Mouse (Mus musculus) heart, postnatal 4 days (tissue): ENCODE measurements around the gene Neu2. TPM values are rescaled to one million over a fixed set of nuclear protein-coding genes. Genes with fewer than 3 reads are reported as not detected.

ENCODE experiments used
- total RNA-seq, 2 experiments: library from RNA; stranded (reverse); gene quantifications; 2 replicates each; pipeline ENCODE4 v1.2.3; 2021

Neu2 gene
- total RNA-seq, 2 experiments from 2014 or later, result not detected

Other genes with a start within 250 kb of the Neu2 start
- 1 to 10 TPM; 2.6 to 3.0 TPM for gene Efhd1, start 245.5 kb upstream of the Neu2 start, total RNA-seq
- gene Gigyf2, start 182.9 kb upstream of the Neu2 start, total RNA-seq, result 10 to 100 TPM; 46.6 to 46.9 TPM
- not detected for gene Kcnj13, start 115.2 kb upstream of the Neu2 start, total RNA-seq
- not detected for gene Snorc, start 39.6 kb upstream of the Neu2 start, total RNA-seq
- gene Ngef, start 64.0 kb downstream of the Neu2 start, total RNA-seq, result under 1 TPM; 0.29 to 0.41 TPM
- gene Inpp5d, start 110.4 kb downstream of the Neu2 start, total RNA-seq, result 10 to 100 TPM; 10.7 to 15.6 TPM
- 10 to 100 TPM; 26.7 to 28.7 TPM for gene Atg16l1, start 246.0 kb downstream of the Neu2 start, total RNA-seq